Mouse (Mus musculus): ENCODE measurements around the gene Col6a3. TPM values are rescaled to one million over a fixed set of nuclear protein-coding genes. Genes with fewer than 3 reads are reported as not detected.
A peak's percentile ranks its signal among the peaks of the same experiment; 100 is the strongest.

Gene Col6a3
- polyA plus RNA-seq, 1 experiment from 2014 or later: 6.9 TPM

DNA sequence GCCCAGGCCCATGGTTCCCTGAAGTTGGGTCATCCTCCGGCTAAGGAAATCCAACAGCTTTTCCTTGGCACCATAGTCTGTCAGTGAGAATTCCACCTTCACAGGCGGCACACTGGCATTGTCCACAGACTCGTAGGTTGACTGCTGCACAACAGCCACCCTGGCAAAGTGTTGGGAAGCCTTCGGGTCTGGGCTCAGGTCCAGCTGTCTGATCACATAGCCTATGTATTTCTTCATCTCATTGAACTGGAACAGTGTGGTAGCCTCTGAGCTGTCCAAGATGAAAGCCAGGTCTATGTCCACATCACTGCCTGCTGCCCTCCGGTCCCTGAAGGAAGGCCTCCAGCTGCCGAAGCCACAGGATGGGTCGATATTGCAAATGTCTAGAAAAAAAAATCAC is 64.7 kb downstream of the Col6a3 start:
- DNase-seq: no peak
- no peak overlapping the region for H3K27ac ChIP-seq (replicated peaks; ENCODE audit: low read depth, low read length)
- 93% methylated on average over 7 of the region's 7 CpGs for WGBS
- no peaks in the 10 kb centered on the region for H3K4me1 ChIP-seq (ENCODE audit: control insufficient read depth, insufficient read depth, low read length)
- no peak overlapping the region for H3K4me2 ChIP-seq (ENCODE audit: low read length)
- H3K9ac ChIP-seq (replicated peaks; ENCODE audit: low read length): no peak overlapping the region
- H3K27me3 ChIP-seq (ENCODE audit: control insufficient read depth, insufficient read depth, low read length): no peaks in the 10 kb centered on the region
- H3K36me3 ChIP-seq (ENCODE audit: control insufficient read depth, insufficient read depth, low read length): no peaks in the 10 kb centered on the region
- no peak overlapping the region for H3K4me3 ChIP-seq (replicated peaks; ENCODE audit: low read depth, low read length)
- no peak for ATAC-seq (ENCODE audit: low FRiP score, low TSS enrichment)
- no peaks in the 10 kb centered on the region for H3K9me3 ChIP-seq (ENCODE audit: control insufficient read depth, low read length)

DNA sequence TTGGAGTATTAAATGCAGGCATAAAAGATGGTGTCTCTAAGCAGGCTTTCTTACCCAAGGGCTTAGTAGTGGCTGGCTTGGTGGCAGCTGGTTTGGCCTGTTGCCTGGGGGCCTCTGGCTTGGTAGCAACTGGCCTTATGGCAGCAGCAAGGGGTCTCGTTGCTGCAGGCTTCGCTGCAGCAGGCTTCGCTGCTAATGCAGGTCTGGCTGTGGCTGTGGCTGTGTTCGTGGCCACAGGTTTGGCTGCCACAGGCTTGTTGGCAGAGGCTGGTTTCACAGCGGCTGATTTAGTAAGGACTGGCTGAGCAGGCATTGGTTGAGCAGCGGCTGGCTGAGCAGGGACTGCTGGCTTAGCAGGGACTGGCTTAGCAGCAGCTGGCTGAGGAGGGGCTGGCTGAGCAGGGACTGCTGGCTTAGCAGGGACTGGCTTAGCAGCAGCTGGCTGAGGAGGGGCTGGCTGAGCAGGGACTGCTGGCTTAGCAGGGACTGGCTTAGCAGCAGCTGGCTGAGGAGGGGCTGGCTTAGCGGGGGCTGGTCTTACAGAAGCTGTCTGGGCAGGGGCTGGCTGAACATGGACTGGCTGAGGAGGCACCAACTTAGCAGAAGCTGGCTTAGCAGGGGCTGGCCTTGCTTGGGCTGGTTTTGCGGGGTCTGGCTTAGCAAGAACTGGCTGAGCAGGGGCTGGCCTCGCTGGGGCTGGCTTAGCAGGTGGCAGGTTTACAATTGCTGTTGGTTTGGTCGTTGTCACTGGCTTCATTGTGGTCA is 68.1 kb downstream of the Col6a3 start:
- ATAC-seq (ENCODE audit: low FRiP score, low TSS enrichment): peak; percentile 66; the same call in 1 of the 2 replicates

DNA sequence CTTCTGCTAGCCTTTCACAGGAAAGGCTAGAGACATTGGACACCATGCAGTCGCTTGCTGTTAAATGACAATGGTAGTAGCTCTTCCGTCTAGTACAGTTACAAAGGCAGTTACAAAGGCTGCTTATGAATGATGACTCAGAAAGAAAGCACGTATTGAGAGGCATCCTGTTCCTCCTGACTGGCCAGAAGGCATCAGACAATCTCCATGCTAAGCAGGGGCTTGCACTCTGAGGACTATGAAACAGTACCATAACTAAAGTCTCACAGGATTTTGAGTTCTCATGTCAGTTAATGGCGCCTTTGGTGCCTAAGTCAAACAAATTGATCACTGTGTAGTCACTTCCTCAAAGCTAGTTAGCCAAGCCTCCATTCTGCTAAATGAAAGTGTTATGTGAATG is 72.6 kb downstream of the Col6a3 start:
- no peaks in the 10 kb centered on the region for H3K9me3 ChIP-seq (ENCODE audit: control insufficient read depth, low read length)
- 69% methylated on average over 4 of the region's 4 CpGs for WGBS
- ATAC-seq (ENCODE audit: low FRiP score, low TSS enrichment) (no peak), DNase-seq (no peak)
- H3K27me3 ChIP-seq (ENCODE audit: control insufficient read depth, insufficient read depth, low read length): no peaks in the 10 kb centered on the region
- H3K4me3 ChIP-seq (replicated peaks; ENCODE audit: low read depth, low read length): no peak overlapping the region
- no peaks in the 10 kb centered on the region for H3K4me1 ChIP-seq (ENCODE audit: control insufficient read depth, insufficient read depth, low read length)
- no peak overlapping the region for H3K9ac ChIP-seq (replicated peaks; ENCODE audit: low read length)
- no peak overlapping the region for H3K27ac ChIP-seq (replicated peaks; ENCODE audit: low read depth, low read length)
- H3K36me3 ChIP-seq (ENCODE audit: control insufficient read depth, insufficient read depth, low read length): no peaks in the 10 kb centered on the region
- H3K4me2 ChIP-seq (ENCODE audit: low read length): no peak overlapping the region

More for the DNA sequence above, 68.1 kb downstream of the Col6a3 start:
- Histone ChIP-seq H3K4me2 (ENCODE audit: low read length) (no peak overlapping the region), H3K27ac (replicated peaks; ENCODE audit: low read depth, low read length) (peak overlapping the region; percentile 64; the same call in 1 of the 2 replicates), H3K4me1 (ENCODE audit: control insufficient read depth, insufficient read depth, low read length) (no peaks in the 10 kb centered on the region), H3K9ac (replicated peaks; ENCODE audit: low read length) (no peak overlapping the region), H3K27me3 (ENCODE audit: control insufficient read depth, insufficient read depth, low read length) (no peaks in the 10 kb centered on the region), H3K36me3 (ENCODE audit: control insufficient read depth, insufficient read depth, low read length) (no peaks in the 10 kb centered on the region), H3K4me3 (replicated peaks; ENCODE audit: low read depth, low read length) (no peak overlapping the region), H3K9me3 (ENCODE audit: control insufficient read depth, low read length) (no peaks in the 10 kb centered on the region)
- peak; percentile 60 for DNase-seq
- 9% methylated on average over 10 of the region's 10 CpGs for WGBS

DNA sequence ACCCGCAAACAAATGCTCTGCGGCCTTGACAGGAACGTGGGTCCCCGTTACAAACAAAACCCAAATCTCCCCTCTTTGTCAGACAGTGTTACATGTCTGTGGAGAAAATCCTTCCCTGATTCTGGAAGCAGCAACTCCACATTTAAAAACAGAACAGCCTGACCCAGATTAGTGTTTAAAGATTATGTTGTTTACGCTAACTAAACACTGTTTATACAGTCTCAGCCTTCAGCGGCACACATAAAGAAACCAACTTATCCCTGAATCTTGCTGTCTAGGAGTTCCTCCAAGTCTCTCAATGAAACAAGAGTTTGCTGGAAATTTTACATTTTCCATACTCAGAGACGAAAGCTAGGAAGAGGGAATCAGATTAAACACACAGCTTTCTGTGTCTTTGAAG is 73.7 kb downstream of the Col6a3 start:
- H3K9ac ChIP-seq (replicated peaks; ENCODE audit: low read length): no peak overlapping the region

DNA sequence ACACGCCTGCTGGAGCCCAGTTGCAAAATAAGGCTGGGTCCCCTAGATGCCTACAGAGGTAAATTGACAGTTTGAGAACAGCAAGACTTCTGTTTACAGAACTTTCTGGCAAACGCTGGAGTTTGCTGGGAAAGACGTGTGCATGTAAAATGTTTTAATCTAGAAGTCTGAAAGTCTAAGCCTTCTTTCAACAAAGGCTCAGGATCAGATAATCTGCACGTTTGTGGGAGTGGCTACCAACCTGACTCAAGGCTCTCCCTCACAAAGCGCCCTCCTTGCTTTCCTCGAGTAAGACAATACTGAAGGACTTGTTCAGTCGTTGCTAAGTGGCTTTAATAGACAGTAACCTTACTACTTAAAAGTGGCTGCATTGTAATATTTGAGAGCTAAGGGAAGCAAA is 74.5 kb downstream of the Col6a3 start:
- ATAC-seq (ENCODE audit: low FRiP score, low TSS enrichment): no peak
- Histone ChIP-seq H3K27me3 (ENCODE audit: control insufficient read depth, insufficient read depth, low read length) (no peaks in the 10 kb centered on the region), H3K9me3 (ENCODE audit: control insufficient read depth, low read length) (no peaks in the 10 kb centered on the region), H3K4me1 (ENCODE audit: control insufficient read depth, insufficient read depth, low read length) (no peaks in the 10 kb centered on the region), H3K9ac (replicated peaks; ENCODE audit: low read length) (no peak overlapping the region), H3K4me2 (ENCODE audit: low read length) (no peak overlapping the region), H3K27ac (replicated peaks; ENCODE audit: low read depth, low read length) (no peak overlapping the region), H3K36me3 (ENCODE audit: control insufficient read depth, insufficient read depth, low read length) (no peaks in the 10 kb centered on the region), H3K4me3 (replicated peaks; ENCODE audit: low read depth, low read length) (no peak overlapping the region)
- WGBS: 57% methylated on average over 7 of the region's 7 CpGs
- DNase-seq: no peak

More for the DNA sequence above, 73.7 kb downstream of the Col6a3 start:
- H3K27ac ChIP-seq (replicated peaks; ENCODE audit: low read depth, low read length): no peak overlapping the region
- H3K4me3 ChIP-seq (replicated peaks; ENCODE audit: low read depth, low read length): no peak overlapping the region
- DNase-seq (no peak), ATAC-seq (ENCODE audit: low FRiP score, low TSS enrichment) (no peak)
- 86% methylated on average over 7 of the region's 7 CpGs for WGBS
- H3K36me3 ChIP-seq (ENCODE audit: control insufficient read depth, insufficient read depth, low read length): no peaks in the 10 kb centered on the region
- no peak overlapping the region for H3K4me2 ChIP-seq (ENCODE audit: low read length)
- no peaks in the 10 kb centered on the region for H3K4me1 ChIP-seq (ENCODE audit: control insufficient read depth, insufficient read depth, low read length)
- H3K9me3 ChIP-seq (ENCODE audit: control insufficient read depth, low read length): no peaks in the 10 kb centered on the region
- no peaks in the 10 kb centered on the region for H3K27me3 ChIP-seq (ENCODE audit: control insufficient read depth, insufficient read depth, low read length)

DNA sequence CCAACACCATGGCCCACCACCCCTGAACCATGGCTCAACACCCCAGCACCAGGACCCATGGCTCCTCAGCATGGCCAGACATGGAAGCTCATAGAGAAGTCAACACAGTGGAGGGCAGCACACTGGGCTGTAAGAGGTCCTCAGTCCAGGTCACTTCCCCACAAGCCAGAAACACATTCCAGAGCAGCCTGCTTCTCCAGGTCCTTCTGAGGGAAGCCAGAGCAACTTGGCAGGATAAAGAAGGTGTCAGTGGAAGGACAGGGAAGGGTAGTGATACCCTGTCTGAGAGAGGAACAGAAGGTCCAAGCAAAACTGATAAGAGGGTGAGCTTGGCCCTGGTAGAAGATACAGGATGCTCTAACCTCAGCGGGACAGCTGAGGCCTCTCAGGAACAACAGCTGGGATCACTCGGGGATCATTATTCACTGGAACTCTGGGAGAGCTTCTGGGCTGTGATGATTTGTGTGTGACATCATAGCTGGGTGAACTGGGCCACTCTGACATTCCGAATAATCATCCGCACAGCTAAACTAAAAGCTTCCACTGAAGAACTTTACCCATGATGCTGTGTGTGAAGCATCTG is 85.6 kb downstream of the Col6a3 start:
- H3K9me3 ChIP-seq (ENCODE audit: control insufficient read depth, low read length): no peaks in the 10 kb centered on the region
- no peak for DNase-seq
- 92% methylated on average over 4 of the region's 4 CpGs for WGBS
- H3K27me3 ChIP-seq (ENCODE audit: control insufficient read depth, insufficient read depth, low read length): no peaks in the 10 kb centered on the region
- no peak overlapping the region for H3K27ac ChIP-seq (replicated peaks; ENCODE audit: low read depth, low read length)
- no peak overlapping the region for H3K4me2 ChIP-seq (ENCODE audit: low read length)
- H3K4me3 ChIP-seq (replicated peaks; ENCODE audit: low read depth, low read length): no peak overlapping the region
- no peaks in the 10 kb centered on the region for H3K36me3 ChIP-seq (ENCODE audit: control insufficient read depth, insufficient read depth, low read length)
- peaks cover 8% of the 10 kb centered on the region for H3K4me1 ChIP-seq (ENCODE audit: control insufficient read depth, insufficient read depth, low read length)
- ATAC-seq (ENCODE audit: low FRiP score, low TSS enrichment): no peak
- H3K9ac ChIP-seq (replicated peaks; ENCODE audit: low read length): no peak overlapping the region

DNA sequence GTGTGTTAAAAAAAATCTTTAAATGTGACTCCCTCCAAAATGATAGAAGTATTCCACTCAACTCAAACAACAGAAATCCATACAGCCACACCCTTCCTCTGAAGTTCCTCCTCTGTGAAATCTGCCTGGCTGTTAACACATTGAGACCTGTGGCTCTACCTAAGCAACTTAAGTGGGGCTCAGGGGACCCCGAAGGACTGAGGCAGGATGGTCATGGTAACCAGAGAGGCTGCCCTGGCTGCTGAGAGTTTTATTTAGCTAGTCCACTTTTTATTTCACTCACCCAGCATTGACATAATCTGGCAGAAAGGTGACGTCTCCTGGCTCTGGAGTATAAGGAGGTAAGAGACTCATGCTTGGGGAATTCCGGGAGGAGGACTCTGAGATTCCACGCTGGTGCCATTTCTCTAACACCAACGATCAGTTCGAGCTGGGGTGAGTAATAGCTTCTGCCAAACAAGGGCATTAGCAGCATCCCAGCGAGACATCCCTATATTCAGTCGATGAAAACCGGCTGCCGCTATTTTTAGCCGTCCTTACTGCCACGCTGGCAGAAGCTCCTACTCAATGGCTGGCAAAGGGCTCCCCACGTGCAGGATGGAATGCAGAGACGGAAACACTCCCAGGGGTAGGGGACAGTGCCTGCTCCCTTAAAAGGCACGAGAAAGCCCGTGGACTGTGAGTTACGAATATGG is 89.8 kb downstream of the Col6a3 start:
- WGBS: 50% methylated on average over 17 of the region's 17 CpGs
- no peak overlapping the region for H3K9ac ChIP-seq (replicated peaks; ENCODE audit: low read length)
- peak; percentile 53 for DNase-seq
- H3K9me3 ChIP-seq (ENCODE audit: control insufficient read depth, low read length): no peaks in the 10 kb centered on the region
- no peak overlapping the region for H3K4me3 ChIP-seq (replicated peaks; ENCODE audit: low read depth, low read length)
- H3K36me3 ChIP-seq (ENCODE audit: control insufficient read depth, insufficient read depth, low read length): no peaks in the 10 kb centered on the region
- H3K4me2 ChIP-seq (ENCODE audit: low read length): peak overlapping the region; percentile 4; the same call in 1 of the 2 replicates
- H3K27ac ChIP-seq (replicated peaks; ENCODE audit: low read depth, low read length): 0 out of 2 replicates have a peak overlapping the region, but pooled peaks have one; percentile 9
- H3K4me1 ChIP-seq (ENCODE audit: control insufficient read depth, insufficient read depth, low read length): peaks cover 8% of the 10 kb centered on the region
- ATAC-seq (ENCODE audit: low FRiP score, low TSS enrichment): no peak
- no peaks in the 10 kb centered on the region for H3K27me3 ChIP-seq (ENCODE audit: control insufficient read depth, insufficient read depth, low read length)

DNA sequence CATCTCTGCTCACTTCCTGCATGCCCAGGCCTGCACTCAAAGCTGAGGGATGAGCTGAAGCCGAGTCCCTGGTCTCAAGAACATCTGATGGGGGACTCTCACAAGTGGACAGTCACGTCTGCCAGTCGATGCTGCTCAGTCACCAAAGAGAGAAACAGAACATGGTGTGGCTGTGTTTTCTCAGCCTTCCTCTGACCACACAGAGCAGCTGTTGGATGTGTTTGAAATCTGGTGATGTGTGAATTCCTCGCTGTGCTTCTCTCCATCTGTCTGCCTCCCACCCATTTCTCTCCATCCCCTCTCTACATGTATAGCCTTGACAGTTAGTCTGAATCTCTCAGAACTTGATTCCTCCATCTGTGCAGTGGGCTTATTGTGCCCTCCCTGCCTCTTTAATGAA is 92.5 kb downstream of the Col6a3 start:
- no peaks in the 10 kb centered on the region for H3K9me3 ChIP-seq (ENCODE audit: control insufficient read depth, low read length)
- H3K27me3 ChIP-seq (ENCODE audit: control insufficient read depth, insufficient read depth, low read length): no peaks in the 10 kb centered on the region
- no peaks in the 10 kb centered on the region for H3K36me3 ChIP-seq (ENCODE audit: control insufficient read depth, insufficient read depth, low read length)
- no peak overlapping the region for H3K4me2 ChIP-seq (ENCODE audit: low read length)
- DNase-seq (no peak), ATAC-seq (ENCODE audit: low FRiP score, low TSS enrichment) (no peak)
- WGBS: 80% methylated on average over 4 of the region's 4 CpGs
- H3K4me1 ChIP-seq (ENCODE audit: control insufficient read depth, insufficient read depth, low read length): peaks cover 8% of the 10 kb centered on the region
- no peak overlapping the region for H3K9ac ChIP-seq (replicated peaks; ENCODE audit: low read length)
- H3K4me3 ChIP-seq (replicated peaks; ENCODE audit: low read depth, low read length): no peak overlapping the region
- H3K27ac ChIP-seq (replicated peaks; ENCODE audit: low read depth, low read length): no peak overlapping the region
